Mouse (Mus musculus): ENCODE data around the gene Fbln5. TPM values are rescaled to one million over a fixed set of nuclear protein-coding genes. Genes with fewer than 3 reads are reported as not detected.
A peak's percentile ranks its signal among the peaks of the same experiment; 100 is the strongest.

The Fbln5 gene
- total RNA-seq, 2 experiments from 2014 or later, result 60.7 to 81.7 TPM

DNA sequence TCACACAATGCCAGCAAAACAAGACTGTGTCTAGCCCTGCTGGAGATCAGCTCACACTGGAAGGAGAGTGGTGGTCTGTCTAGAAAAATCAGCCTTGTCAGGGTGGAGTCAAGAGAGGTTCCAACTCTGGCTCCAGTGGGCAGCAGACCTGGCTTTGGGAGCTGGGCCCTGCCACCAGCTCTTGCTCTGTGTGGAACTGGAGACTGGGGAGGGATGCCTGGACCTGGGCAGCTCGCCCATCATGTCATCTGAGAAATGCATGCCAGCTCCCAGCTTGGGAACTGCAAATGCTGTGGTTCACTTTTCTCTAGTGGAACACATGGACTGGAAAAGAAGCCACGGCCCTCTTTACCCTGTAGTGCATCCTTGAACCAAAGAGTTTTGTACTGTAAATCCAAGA lies 8.3 kb downstream of the Fbln5 start:
- DNase-seq, result peak; percentile 54

DNA sequence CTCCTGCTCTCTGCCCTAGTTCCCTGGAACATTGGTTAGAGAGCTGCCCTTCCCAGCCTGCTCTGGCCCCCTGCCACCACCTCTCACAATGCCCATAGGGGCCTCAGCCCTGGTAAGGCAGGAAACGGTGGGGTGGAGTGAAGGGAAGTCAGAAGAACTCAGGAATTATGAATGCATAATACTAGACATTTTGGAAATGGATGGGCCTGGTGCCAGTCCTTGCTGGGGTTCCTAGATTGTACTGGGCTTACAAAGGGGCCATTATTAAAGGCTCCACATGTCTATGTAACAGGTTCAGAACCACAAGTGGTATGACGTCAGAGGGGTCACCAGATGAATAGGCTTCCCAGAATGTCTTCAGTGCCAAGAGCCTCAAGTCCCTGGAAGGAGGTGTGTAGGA lies 11.5 kb downstream of the Fbln5 start:
- DNase-seq, result peak; percentile 80

DNA sequence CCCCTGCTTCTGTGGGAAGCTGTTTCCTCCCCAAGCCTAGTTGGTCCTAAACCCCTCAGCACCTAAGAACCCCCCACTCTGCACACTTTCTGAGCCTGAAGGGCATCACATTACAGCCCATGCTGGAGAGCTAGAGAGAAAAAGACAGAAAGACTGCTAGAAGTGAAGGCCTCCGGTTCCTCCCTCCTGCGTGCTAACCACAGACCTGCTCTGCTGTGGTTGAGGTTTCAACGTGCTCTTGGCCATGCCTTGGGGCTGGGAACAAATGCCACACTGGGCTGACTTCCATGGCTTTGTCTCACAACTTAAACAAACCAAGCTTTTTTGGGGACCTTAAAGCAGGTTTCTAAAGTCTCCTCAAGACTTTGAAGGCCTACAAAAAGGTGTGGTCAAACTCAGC lies 16.4 kb downstream of the Fbln5 start:
- no peak for DNase-seq

DNA sequence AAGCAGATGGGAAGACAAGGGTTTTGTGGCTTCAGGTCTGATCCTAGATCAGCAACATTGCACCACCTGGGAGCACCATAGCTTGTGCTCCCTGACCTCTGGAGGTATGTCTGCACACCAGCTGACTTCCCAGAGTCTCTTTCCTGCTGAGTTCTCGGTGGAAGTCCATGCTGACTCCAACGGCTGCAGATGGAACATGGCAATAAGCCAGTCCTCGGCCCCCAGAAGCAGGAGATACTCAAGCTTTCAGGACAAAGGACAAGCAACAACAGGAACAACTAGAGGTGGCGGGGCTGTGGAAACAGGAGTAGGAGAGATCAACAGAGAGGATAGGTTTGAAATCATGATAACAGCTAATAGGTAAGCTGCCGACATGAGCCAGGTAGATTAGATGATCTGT lies 17.1 kb downstream of the Fbln5 start:
- DNase-seq, result no peak

DNA sequence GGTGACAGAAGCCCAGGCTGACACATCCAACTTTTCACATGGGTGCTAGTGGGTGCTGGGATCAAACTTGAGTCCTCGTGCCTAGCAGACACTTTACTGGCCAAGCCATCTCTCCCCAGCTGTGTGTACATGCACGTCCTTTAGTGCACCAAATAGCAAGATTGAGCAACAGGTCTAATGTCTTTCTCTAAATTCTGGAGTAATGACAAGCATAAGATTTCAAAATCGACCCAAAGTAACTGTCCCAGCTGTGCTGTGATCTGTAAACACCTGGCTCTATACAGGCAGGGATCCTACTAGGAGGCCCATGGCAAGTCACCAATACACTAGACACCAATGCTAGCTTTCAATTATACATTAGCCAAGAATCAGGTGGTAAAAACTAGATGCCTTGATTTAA lies 17.8 kb downstream of the Fbln5 start:
- no peak for DNase-seq

DNA sequence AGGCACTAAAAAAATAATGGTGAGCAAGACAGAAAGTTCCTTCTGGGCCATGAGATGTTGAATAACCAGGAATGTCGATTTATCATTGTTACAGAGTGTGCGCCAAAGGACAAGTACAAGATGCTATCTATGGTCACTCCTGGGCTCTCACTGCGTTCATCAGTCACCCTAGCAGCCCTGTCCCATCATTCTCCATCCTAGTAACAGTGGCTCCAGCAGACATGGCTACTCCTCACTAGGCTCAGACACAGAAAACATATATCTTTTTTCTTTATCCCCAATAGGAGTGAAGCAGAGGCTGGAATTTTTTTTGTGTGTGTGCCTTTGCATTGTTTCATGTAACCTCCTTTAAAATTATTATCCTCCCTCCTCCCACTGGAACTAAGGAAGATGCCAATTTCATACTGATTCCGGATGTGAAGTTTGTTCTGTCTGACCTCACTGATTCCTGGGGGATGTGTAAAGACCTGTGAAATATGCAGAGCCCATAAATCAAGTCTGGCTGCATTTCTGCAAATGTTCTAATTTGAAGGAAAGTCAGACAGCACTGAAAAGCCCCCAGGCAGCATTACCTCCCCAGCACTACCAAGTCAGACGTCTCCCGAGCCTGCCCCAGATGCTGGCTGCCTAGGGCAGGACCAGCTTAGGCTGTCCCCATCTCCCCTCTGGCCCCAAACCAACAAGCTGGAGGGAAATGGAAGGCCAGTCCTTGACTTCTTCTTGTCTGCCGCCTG lies 20.5 kb downstream of the Fbln5 start:
- no peak for DNase-seq

DNA sequence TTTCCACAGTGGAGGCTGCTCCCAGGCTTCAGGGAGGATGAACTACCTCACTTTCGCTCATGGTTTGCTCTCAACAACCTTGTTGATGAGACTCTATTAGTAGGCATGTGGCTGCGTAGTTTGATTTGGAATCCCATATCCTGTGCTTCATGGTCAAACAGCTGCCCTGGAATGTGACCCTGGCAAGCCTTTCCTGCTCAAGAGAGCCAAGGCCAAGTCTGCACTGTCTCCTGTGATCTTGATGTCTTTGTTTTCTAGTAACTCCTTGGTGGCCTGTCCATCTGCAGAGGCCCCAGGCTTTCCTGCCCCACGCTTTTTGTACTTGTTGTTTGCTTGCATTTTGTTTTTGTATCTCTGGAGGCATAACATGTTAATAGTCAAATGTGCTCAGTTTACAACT lies 24.4 kb downstream of the Fbln5 start:
- peak; percentile 54 for DNase-seq

DNA sequence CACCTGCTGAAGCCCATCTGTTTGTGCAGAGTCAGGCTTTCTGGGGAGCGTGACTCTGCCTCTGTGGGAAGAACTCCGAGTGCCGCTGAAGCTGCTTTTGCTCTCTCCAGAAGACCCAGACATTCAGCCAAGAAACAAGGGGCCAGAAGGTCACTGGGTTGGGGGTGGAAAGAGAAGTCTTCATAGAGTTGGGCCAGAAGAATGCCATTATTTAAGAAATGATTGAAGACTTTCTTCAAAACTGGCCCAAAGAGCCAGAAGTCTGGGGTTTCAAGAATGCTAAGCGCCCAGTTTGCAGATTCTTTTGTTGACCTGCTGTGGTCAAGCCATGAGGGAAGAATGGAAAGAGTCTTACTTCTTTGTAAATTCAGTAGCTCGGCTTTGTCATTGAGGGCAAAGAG lies 25.6 kb downstream of the Fbln5 start:
- peak; percentile 19 for DNase-seq

DNA sequence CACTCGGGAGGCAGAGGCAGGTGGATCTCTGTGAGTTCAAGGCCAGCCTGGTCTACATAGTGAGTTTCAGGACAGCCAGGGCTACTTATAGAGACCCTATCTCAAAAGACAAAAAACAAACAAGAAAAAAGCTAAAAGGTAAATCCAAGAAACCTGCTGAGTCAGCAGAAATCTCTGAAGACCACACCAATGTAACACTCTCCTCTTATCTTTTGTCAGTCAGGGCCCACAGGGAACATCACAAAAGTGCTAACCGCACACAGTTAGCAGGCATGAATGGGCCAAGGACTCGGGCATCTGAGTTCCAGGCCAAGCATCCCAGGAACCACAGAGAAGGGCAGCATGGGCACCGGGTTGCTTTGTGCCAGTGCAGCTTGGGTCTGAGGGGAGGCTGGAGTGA lies 26.2 kb downstream of the Fbln5 start:
- DNase-seq, result no peak

DNA sequence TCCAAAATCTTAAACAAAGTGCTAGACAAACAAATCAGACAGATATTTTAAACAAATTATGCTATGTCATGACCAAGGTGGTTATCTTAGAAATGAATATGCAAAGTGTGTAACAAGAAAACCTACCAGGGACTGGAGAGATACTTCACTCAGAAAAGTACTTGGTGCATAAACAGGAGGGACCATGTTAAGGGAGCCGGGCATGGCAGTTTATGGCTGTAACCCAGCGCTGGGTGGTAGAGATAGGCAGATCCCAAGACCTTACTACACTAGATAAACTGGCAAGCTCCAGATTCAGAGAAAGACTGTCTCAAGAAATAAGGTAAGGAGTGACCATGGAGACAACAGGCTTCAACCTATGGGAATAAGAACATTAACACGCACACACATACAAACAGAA lies 29.1 kb downstream of the Fbln5 start:
- no peak for DNase-seq

DNA sequence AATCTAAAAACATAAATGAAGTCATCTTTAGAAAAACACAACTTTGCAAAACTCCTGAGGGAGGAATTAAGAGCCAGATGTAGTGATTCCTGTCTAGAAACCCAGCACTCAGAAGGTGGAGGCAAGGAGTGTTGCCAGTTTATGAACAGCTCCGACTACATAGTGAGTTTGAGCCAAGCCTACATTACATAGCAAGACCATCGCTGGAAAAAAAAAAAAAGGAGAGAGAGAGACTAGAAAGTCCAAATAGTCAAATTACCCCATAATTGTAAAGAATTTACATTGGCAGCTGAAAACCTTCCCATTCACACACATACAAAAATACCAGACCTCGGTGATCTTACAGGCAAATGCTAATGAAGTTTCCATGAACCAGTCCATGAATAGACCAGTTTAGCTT lies 29.6 kb downstream of the Fbln5 start:
- no peak for DNase-seq

DNA sequence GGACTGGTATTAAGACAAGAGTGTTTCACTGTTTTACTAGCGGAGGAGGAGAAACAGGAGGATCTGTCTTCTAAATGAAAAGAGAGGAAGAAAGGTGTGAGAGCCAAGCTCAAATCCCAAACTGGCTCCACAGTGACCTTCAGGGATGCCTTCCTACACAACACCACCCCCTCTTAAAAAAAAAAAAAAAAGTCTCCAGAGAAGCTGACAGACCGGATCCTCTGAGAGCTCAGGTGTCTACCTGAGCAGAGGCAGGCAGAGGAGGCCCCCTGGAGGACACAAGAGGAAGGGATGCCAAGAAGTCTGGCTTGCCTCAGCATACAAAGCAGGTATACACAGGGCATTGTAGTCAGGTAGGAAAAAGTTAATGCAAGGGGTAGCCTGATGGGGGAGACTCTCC lies 36.1 kb downstream of the Fbln5 start:
- DNase-seq, result no peak

DNA sequence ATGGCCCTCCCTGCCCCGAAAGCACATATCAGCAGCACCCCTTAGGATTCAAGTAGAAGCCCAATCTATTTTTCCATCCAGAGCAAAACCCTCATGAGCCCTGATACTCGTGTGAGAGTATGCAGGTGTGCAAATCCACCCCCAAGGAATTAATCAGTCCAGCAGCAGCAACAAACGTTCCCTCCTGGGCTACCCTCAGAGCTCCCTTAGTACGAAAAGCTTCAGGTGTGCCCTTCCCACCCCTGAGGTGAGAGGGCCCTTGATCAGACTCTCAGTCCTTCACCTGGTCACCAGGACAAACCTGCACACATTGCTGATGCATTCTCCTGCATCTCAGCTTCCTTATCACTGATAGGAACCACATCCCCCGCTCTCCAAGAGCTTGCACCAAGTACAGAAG lies 37.9 kb downstream of the Fbln5 start:
- no peak for DNase-seq

DNA sequence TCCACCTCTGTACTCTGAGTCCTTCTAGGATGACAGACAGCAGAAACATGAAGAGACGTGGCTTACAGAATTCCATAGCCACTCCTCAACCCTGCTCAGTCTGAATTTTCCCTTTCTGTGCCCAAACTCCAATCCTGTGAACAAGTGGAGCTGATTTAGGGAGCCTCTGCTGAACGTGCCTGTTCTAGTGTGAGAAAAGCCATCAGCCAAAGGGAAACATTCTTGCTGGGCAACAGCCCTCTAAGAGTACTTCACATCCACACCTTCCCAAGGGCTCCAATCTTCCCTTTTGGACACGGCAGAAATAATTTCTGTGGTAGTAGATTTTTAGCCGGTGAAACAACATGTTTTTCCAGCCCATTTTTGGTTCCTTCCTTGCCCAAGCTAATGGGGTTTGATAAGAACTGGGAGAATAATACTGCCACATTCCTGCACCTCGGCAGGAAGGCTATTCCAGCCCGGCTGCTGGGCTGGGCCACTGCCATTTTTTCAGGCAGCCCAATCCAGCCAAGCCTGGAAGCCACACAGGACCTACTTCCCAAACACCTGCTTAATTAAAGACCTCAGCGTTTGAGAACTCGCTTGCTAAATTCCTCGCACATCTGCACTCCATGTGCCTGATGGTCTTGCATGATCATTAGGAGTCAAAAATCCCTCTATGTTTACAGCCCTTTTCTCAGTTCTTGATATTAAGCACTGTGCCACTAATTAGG lies 41.1 kb downstream of the Fbln5 start:
- DNase-seq, result no peak

DNA sequence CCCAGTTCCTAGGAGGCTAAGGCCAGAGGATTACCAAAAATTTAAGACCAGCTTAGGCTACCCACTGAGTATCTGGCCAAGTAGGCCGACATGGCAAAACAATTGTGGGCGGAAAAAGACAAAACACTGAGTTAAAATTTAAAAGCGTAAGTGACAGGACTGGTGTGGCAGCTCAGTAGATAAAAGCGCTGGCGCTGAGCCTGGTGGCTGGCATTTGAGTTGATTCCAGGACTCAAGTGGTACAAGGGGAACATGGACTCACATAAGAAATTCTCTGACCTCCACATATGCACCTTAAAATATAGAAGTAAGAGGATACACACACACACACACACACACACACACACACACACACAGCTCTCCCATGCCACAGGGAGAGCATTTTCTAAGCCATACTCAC lies 42.5 kb downstream of the Fbln5 start:
- DNase-seq, result no peak

DNA sequence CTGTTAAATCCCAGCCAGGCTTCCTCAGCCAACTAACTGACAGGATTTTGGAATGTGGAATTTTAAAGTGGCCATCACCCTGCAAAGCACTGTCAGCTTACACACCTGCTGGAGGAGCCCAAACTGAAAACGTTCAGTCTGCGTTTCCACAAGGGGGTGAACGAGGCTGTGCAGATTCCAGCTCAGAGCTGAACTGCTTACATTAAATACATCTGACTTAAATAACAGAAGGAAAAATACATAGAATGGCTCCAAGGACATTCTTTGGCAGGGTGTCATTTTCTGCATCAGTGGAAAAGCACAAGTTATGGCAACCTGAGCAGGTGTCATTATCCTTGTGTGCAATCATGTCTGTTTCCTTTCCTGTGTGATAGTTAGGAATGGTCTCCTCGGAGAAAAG lies 44.7 kb downstream of the Fbln5 start:
- no peak for DNase-seq

DNA sequence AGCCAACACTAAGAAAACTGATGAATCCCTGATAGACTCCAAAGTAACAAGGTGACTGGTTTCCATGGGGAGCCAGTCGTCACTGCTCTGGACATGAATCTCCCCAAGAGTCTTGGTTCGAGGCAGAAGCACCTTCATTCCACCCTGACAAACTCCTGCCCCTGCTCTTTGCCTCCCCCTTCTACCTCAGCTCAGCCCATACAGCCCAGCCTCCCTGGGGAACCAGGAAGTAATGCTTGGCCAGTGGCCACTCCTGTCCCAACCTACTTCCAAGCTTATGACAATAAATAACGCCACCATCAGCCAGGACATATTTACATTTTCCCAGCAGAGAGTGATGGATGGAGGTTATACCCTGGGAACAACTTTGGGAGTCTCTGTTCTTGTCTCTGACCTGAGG lies 45.9 kb downstream of the Fbln5 start:
- no peak for DNase-seq

DNA sequence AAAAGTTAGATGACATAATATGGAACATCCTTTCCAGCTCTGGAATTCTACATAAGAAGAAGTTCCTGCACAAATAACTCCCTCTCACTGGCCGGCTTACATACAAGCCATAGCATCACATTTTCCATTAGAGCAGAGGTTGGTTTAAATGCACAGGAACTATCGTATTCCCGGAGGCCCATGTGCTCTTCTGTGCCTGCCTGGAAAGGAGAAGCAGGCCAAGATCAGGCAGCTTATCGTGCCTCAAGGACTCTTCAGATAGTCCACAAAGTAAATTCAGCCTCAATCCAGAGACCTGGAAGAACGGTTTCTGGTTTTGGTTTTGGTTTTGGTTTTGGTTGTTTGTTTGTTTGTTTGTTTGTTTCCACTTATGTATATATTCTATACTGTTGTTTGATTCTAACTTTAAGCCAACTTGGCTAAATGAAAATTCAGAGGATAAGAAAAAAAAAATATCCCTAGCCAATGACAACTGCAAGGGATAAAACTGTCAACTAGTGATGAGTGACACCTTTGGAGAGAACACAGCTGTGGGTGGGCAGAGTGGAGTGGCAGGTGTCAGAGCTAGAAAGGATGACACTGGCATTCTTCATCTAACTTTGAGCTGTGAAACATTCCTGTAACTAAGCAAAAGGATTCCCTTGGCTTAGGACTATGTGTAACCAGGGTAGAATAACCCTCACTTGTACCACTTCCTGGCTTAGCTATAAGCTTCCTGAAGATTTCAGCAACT lies 48.4 kb downstream of the Fbln5 start:
- DNase-seq, result no peak

DNA sequence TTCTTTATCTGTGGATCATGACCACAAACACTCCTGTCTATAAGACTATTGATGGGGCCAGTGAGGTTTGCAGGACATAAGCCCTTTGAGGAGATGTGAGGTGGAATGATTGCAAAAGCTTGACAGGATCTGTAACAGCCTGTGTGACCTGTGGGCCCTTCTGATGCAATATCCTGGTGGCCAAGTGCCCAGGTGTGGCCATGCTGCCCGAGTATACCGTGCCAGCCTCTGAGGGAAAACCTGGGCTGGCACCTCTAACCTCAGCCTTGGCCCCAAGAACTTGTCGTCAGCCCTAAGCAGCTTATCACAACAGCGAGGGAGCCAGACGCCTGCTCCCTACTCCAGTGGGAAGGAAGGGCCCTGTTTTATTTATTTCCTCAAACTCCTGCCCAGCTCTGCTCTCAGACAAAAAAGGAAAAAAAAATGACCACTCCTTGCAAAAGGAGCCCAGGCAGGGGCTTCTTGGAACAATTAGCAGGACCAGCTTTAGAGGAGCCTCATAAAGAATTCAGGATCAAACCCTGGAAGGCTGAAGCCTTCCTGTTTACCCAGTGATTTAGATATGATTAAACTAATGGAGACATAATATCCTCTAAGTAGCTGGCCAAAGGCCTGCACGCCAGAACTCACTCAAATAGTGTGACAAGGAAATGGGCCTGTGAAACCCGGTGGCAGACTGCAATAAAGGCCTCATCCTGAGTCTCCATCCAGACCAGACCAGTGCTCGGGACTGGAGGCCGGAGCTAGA lies 51.4 kb downstream of the Fbln5 start:
- peak; percentile 81 for DNase-seq

DNA sequence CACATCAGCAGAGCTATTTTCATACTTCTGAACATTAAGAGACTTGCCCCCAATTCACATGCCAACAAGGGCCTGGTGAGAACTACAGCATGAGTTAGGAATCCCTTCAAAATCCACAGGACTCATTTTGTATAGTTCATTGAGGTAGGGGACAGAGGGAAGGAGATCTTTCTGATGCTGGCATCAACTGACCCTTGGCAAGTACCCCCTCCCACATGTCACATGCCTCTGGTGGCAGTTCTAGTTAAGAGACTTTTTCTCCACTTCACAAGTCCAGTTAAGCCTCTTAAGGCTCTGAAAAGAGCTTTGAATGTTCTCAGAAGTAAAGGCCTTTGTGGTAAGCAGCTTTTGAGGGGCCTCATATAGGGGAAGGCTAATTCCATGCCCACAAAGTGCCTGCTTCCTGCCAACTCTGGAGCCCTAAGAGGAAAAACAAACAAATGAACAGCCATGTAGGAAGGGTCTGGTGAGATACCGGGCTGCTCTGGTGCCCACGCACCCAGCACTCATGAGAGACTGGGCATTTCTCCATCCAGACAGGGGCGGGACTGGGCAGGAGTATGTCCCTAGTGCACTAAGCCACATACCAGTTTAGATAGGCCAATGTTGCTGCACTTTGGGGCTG lies 52.5 kb downstream of the Fbln5 start:
- DNase-seq, result no peak

DNA sequence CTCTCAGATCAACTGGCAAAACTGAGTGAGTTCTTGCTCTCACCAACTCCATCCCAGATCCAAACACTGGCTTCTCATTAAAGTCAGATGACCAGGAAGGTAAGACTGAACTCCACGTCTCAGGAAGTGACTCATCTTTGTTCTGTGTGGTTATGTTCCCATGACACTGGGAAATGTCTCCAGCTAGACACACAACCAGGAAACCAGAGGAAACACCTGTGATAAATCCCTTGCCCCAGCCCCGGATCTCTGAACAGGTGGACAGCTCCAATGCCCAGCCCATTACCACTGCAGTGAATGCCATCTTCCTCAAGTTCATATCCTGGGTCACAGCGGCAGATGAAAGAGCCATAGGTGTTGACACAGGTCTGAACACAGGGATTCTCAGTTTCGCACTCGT lies 54.0 kb downstream of the Fbln5 start:
- no peak for DNase-seq

DNA sequence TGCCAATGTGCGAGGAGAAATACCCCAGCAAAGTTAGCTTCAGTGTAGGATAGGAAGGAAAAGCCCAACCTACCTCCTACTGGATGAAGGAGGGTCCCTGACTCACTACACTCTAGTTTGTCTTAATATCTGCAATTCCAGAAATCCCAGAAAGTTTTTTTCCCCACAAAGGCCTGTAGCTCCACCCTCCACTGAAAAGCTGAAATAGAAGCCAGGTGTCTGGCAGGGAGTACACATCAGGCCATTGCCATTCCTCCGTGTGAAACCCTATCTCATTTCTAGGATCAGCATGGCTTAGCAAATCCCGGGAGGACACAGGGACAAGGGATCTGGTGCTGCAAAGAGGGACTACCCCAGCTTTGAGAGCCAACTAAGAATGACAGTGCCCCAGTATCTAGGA lies 55.8 kb downstream of the Fbln5 start:
- peak; percentile 19 for DNase-seq
